In the genomic region with DNA sequence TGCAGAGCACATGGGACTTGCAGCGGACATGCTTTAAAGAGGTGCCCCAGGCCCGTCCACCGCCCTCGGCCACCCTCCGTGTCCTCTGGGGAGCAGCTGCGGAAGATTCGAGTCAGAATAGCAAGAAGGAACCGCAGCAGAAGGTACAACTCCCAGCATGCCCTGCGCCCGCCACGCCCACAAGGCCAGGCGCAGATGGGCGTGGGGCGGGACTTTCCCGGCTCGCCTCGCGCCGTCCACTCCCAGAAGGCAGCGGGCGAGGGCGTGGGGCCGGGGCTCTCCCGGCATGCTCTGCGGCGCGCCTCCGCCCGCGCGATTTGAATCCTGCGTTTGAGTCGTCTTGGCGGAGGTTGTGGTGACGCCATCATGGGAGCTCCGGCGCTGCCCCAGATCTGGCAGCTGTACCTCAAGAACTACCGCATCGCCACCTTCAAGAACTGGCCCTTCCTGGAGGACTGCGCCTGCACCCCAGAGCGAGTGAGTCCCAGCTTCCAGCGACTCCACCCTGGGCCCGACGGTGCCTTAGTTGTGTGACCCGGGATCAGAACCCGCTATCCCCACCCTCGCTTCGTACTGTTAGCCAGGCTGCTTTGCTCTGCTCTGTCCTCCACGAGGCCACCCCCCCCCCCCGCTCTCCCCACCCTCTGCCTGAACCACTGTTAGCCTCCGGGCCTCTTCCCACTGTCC, we compare ENCODE assay signal across 8 mouse cellular contexts. TPM values are rescaled to one million over a fixed set of nuclear protein-coding genes. Genes with fewer than 3 reads are reported as not detected.
DNase-seq lines count a peak whose midpoint lies in the region; ATAC-seq and TF ChIP-seq lines count a peak whose summit lies in the region.

Gene Birc5, plus strand, starts transcription at position 267 of the 687 bp plus-strand sequence.

- TF ChIP-seq CTCF in bone marrow, adult 2 months (IDR thresholded peaks at IDR 0.05; ENCODE audit: control insufficient read depth, insufficient read depth, low read length) = no peak

- H3K4me3 ChIP-seq in bone marrow, adult 2 months (replicated peaks; ENCODE audit: control insufficient read depth, low read depth, low read length) = peak within 1 kb of the TSS; percentile 88
- H3K4me3 ChIP-seq in embryonic facial prominence, embryonic 14.5 days (ENCODE audit: low read depth, low read length) = peak within 1 kb of the TSS; percentile 58
- peak within 1 kb of the TSS; percentile 70 for H3K4me3 ChIP-seq in limb, embryonic 13.5 days
- H3K4me3 ChIP-seq in midbrain, embryonic 15.5 days = peak within 1 kb of the TSS; percentile 72

- H3K36me3 ChIP-seq in embryonic facial prominence, embryonic 14.5 days (ENCODE audit: control insufficient read depth, insufficient read depth, low read length) = peaks cover 23% of the 10 kb centered on the region
- H3K36me3 ChIP-seq in limb, embryonic 13.5 days = peaks cover 29% of the 10 kb centered on the region
- no peaks in the 10 kb centered on the region for H3K36me3 ChIP-seq in midbrain, embryonic 15.5 days (replicated peaks)

- peak within 1 kb of the TSS; percentile 89 for H3K4me2 ChIP-seq in embryonic facial prominence, embryonic 14.5 days (ENCODE audit: low read depth, low read length)
- peak within 1 kb of the TSS; percentile 85 for H3K4me2 ChIP-seq in limb, embryonic 13.5 days (replicated peaks)
- peak within 1 kb of the TSS; percentile 85 for H3K4me2 ChIP-seq in midbrain, embryonic 15.5 days

- H3K9me3 ChIP-seq in embryonic facial prominence, embryonic 14.5 days (ENCODE audit: control insufficient read depth, low read length) = no peaks in the 10 kb centered on the region
- no peaks in the 10 kb centered on the region for H3K9me3 ChIP-seq in limb, embryonic 13.5 days
- H3K9me3 ChIP-seq in midbrain, embryonic 15.5 days = no peaks in the 10 kb centered on the region

- H3K9ac ChIP-seq in embryonic facial prominence, embryonic 14.5 days (ENCODE audit: low read depth, low read length) = peak within 1 kb of the TSS; percentile 77
- H3K9ac ChIP-seq in limb, embryonic 13.5 days = peak within 1 kb of the TSS; percentile 86
- H3K9ac ChIP-seq in midbrain, embryonic 15.5 days = peak within 1 kb of the TSS; percentile 93

- no peaks in the 10 kb centered on the region; the same call in 1 of the 2 replicates for H3K4me1 ChIP-seq in bone marrow, adult 2 months (ENCODE audit: control insufficient read depth, insufficient read depth, low read length)
- H3K4me1 ChIP-seq in embryonic facial prominence, embryonic 14.5 days (ENCODE audit: control insufficient read depth, insufficient read depth, low read length) = peaks cover 17% of the 10 kb centered on the region
- peaks cover 28% of the 10 kb centered on the region for H3K4me1 ChIP-seq in limb, embryonic 13.5 days
- H3K4me1 ChIP-seq in midbrain, embryonic 15.5 days = peaks cover 23% of the 10 kb centered on the region

- DNase-seq in A20 (ENCODE audit: low read depth, low spot score) = peak; percentile 98
- peak; percentile 98 for DNase-seq in embryonic facial prominence, embryonic 14.5 days (ENCODE audit: low spot score)
- peak; percentile 92 for DNase-seq in heart, adult 8-10 months (ENCODE audit: low spot score)
- peak; percentile 97 for DNase-seq in kidney, adult 9 months
- DNase-seq in spleen, adult 18-20 months = peak; percentile 95 to 99

- under 1% methylated on average over 51 of the region's 51 CpGs for WGBS in bone marrow, adult 2 months
- 0% methylated on average over 25 of the region's 51 CpGs for whole genome bisulfite sequencing in embryonic facial prominence, embryonic 14.5 days
- WGBS in limb, embryonic 13.5 days = under 1% methylated on average over 51 of the region's 51 CpGs
- 1% methylated on average over 50 of the region's 51 CpGs for WGBS in midbrain, embryonic 15.5 days

- TF ChIP-seq POLR2A in bone marrow, adult 2 months (IDR thresholded peaks at IDR 0.05; ENCODE audit: borderline replicate concordance, control insufficient read depth, low read depth, low read length) = peak; percentile 94

- H3K27me3 ChIP-seq in embryonic facial prominence, embryonic 14.5 days (replicated peaks; ENCODE audit: control insufficient read depth, insufficient read depth, low read length) = no peaks in the 10 kb centered on the region
- no peaks in the 10 kb centered on the region for H3K27me3 ChIP-seq in limb, embryonic 13.5 days
- H3K27me3 ChIP-seq in midbrain, embryonic 15.5 days (replicated peaks) = no peaks in the 10 kb centered on the region

- peak; percentile 95 for ATAC-seq in embryonic facial prominence, embryonic 14.5 days (ENCODE audit: low read depth)
- ATAC-seq in limb, embryonic 13.5 days (ENCODE audit: low FRiP score, low read depth) = peak; percentile 93
- ATAC-seq in midbrain, embryonic 15.5 days (replicated peaks) = peak; percentile 96

- peak within 1 kb of the TSS; percentile 88 for H3K27ac ChIP-seq in bone marrow, adult 2 months (ENCODE audit: control insufficient read depth, insufficient read depth, low read depth, low read length, poor library complexity)
- H3K27ac ChIP-seq in embryonic facial prominence, embryonic 14.5 days (replicated peaks; ENCODE audit: low read depth, low read length) = peak within 1 kb of the TSS; percentile 96
- peak within 1 kb of the TSS; percentile 96 for H3K27ac ChIP-seq in limb, embryonic 13.5 days
- peak within 1 kb of the TSS; percentile 99 for H3K27ac ChIP-seq in midbrain, embryonic 15.5 days

RNA-seq across cellular contexts. Expression of gene Birc5, which starts in this region (rescaled TPM):
- 390 and 403 TPM in 2 replicates for polyA plus RNA-seq in bone marrow, adult 2 months (2011; ENCODE audit: insufficient read depth, insufficient read length, low replicate concordance, missing spikeins)
- polyA plus RNA-seq in embryonic facial prominence, embryonic 14.5 days (2014; fragmentation: Nextera tagmentation; extraction: Ambion mirVana) = 229 and 265 TPM in 2 replicates
- under 1 TPM; 0.25 to 0.87 (median 0.67) TPM for total RNA-seq in heart, adult 8-10 months (2022)
- polyA plus RNA-seq in limb, embryonic 13.5 days (2015; fragmentation: Nextera tagmentation; extraction: Ambion mirVana) = 307 and 322 TPM in 2 replicates
- 29.4 and 32.8 TPM in 2 replicates for polyA plus RNA-seq in midbrain, embryonic 15.5 days (2015; fragmentation: Nextera tagmentation; extraction: Ambion mirVana)

Comparison
In these comparisons a context has a peak if more than half of its experiments do, and no peak if none do; other contexts are left out.
1. Peak in every context shown above with its lines: DNase-seq, ATAC-seq, H3K4me3 ChIP-seq and H3K27ac ChIP-seq.
2. Peak in DNase-seq in heart, adult 8-10 months; RNA of the gene not detected or under 1 TPM.